Mouse (Mus musculus) G1E (cell line): ENCODE results near the gene Metap1d. TPM values are rescaled to one million over a fixed set of nuclear protein-coding genes. Genes with fewer than 3 reads are reported as not detected.

Experiments used
- ATAC-seq: 2 replicates; pipeline ENCODE4 v1.8.0; 2016; ENCODE audit warnings: mild to moderate bottlenecking; ENCODE audit not compliant: insufficient number of reproducible peaks, poor library complexity, low FRiP score, severe bottlenecking; ENCODE audit errors: extremely low read depth
- DNase-seq: peaks from one replicate; pipeline ENCODE4 v3.0.0; 2012; ENCODE audit warnings: low spot score
- H3K27me3 ChIP-seq: 2 replicates; pipeline ENCODE4 v1.6.1; 2012; ENCODE audit warnings: mild to moderate bottlenecking, low read length, inconsistent platforms; ENCODE audit not compliant: insufficient read depth
- H3K36me3 ChIP-seq: replicated peaks from 2 replicates; pipeline ENCODE3; 2012; ENCODE audit warnings: mild to moderate bottlenecking, inconsistent platforms
- H3K4me1 ChIP-seq: 2 replicates; pipeline ENCODE4 v1.6.1; 2012; ENCODE audit warnings: low read depth, low read length, inconsistent platforms, mixed read lengths; ENCODE audit not compliant: insufficient read depth
- H3K4me3 ChIP-seq: 2 replicates; pipeline ENCODE4 v1.5.1; 2012; ENCODE audit warnings: low read depth, mild to moderate bottlenecking, inconsistent platforms, low read length, moderate library complexity, mixed read lengths
- H3K9me3 ChIP-seq: replicated peaks from 2 replicates; pipeline ENCODE4 v1.6.1; 2012; ENCODE audit warnings: inconsistent platforms
- CTCF ChIP-seq: IDR thresholded peaks from 2 replicates; pipeline ENCODE4 v1.5.1; 2012; ENCODE audit warnings: low read depth, low read length, inconsistent platforms, mixed read lengths
- GATA1 ChIP-seq: IDR thresholded peaks from 2 replicates; pipeline ENCODE4 v1.6.1; 2012; ENCODE audit warnings: borderline replicate concordance, low read length, inconsistent platforms, mixed read lengths
- GATA2 ChIP-seq: IDR thresholded peaks from 2 replicates; pipeline ENCODE4 v1.6.1; 2012; ENCODE audit warnings: low read depth, low read length, inconsistent platforms, borderline replicate concordance
- POLR2AphosphoS5 ChIP-seq: IDR thresholded peaks from 2 replicates; pipeline ENCODE4 v1.6.1; 2012; ENCODE audit warnings: low read depth, low read length, inconsistent platforms; ENCODE audit not compliant: insufficient replicate concordance
- TAL1 ChIP-seq: conservative IDR thresholded peaks from 2 replicates; pipeline ENCODE4 v1.6.1; 2012; ENCODE audit warnings: low read depth, low read length, inconsistent platforms, mixed read lengths
- polyA plus RNA-seq: library from polyadenylated mRNA; stranded (reverse); fragments of >175 nt; gene quantifications from 2 replicates; pipeline ENCODE4 v1.2.3, GENCODE M21; 2012
- total RNA-seq, 2 experiments: library from RNA; stranded (forward) in 1 of 2; stranded (reverse) in 1 of 2; fragments of 200-1000 nt in 1 of 2; fragments of >200 nt in 1 of 2; fragmentation: Nextera tagmentation in 1 of 2; gene quantifications; 2 replicates each; pipeline ENCODE4 v1.2.3; 2014 to 2017

Gene Metap1d
- total and polyA plus RNA-seq, 3 experiments, result 8.2 to 104 (median 39.9) TPM

DNA sequence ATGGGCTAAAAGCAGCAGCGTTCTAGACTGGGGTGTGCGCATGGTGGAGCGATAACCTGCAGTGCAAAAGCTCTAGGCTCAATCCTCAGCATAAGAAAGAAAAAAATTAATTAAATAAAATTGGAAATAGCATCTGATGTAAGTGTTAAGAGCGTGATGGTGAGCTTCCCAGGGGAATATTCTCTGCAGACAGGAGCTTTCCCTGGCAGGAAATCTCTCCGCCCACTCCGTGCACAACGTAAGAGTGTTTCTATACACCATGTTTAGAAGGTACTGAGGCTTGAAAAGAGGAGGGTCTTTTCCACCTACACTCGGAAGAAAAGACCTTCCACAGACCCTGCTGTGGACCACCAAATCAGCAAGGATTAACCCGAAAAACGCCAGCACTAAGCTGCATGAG, 41.4 kb downstream of the Metap1d start:
- no peaks in the 10 kb centered on the region for H3K27me3 ChIP-seq
- 0 out of 2 replicates have a peak, but pooled peaks cover 4% of the 10 kb centered on the region for H3K4me1 ChIP-seq
- no peak for DNase-seq
- ATAC-seq, result no peak
- H3K36me3 ChIP-seq, result peaks cover 19% of the 10 kb centered on the region
- H3K4me3 ChIP-seq, result no peak overlapping the region
- H3K9me3 ChIP-seq, result no peaks in the 10 kb centered on the region
- no peak for TF ChIP-seq GATA1
- no peak for TF ChIP-seq POLR2AphosphoS5
- no peak for TF ChIP-seq GATA2
- TF ChIP-seq TAL1, result no peak
- TF ChIP-seq CTCF, result no peak

DNA sequence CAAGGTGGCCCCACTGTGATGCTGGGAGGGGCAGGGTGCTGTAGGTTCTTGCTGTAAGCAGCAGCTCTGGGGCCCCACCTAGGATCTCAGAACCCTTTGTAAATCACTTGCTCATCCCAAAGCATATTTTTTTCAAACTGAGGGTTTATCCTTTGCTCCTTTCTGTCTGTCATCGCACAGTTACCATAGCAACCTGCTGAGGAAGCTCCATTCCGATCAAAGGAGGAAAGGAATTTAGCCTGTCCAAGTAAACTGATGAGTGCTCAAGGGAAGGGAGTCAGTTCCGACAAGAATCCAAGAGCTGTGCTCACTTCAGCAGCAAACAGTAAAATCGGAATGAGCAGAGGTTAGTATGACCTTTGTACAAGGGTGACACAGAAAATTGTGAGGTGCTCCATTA, 41.9 kb downstream of the Metap1d start:
- DNase-seq, result no peak
- no peaks in the 10 kb centered on the region for H3K27me3 ChIP-seq

DNA sequence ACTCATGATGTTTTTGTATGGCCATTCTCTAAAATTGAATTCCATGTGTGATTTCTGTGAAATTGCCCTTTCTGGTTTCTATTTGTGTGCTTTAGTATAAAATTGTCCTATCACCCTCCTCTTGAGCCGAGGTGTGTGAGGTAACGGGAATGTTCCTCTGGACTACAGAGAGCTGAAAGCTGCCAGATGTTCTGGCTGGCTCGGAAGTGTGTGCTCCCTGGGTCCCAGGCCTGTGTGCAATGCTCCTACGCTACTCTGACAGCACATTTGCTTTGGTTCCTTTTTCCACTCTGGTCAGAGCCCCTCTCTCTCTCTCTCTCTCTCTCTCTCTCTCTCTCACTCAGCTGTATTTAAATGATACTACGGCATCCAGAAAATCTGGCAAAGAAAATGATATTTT, 44.1 kb downstream of the Metap1d start:
- TF ChIP-seq TAL1 (no peak), GATA2 (no peak), POLR2AphosphoS5 (no peak), GATA1 (no peak), CTCF (no peak)

More for the DNA sequence above, 41.9 kb downstream of the Metap1d start:
- peaks cover 17% of the 10 kb centered on the region for H3K36me3 ChIP-seq
- 0 out of 2 replicates have a peak, but pooled peaks cover 4% of the 10 kb centered on the region for H3K4me1 ChIP-seq
- no peaks in the 10 kb centered on the region for H3K9me3 ChIP-seq
- no peak for TF ChIP-seq GATA1
- TF ChIP-seq TAL1, result no peak
- no peak for TF ChIP-seq CTCF
- TF ChIP-seq GATA2, result no peak
- no peak for TF ChIP-seq POLR2AphosphoS5
- no peak for ATAC-seq
- no peak overlapping the region for H3K4me3 ChIP-seq

GRCm38 (mm10) chr2:71499276-71500230, 46.5 kb downstream of the Metap1d start:
- Histone ChIP-seq H3K9me3 (no peaks in the 10 kb centered on the region), H3K4me1 (peaks cover 8% of the 10 kb centered on the region), H3K36me3 (peaks cover 21% of the 10 kb centered on the region), H3K27me3 (no peaks in the 10 kb centered on the region), H3K4me3 (no peak overlapping the region)
- TF ChIP-seq GATA2, result no peak
- TF ChIP-seq POLR2AphosphoS5, result no peak
- no peak for TF ChIP-seq TAL1
- no peak for TF ChIP-seq CTCF
- no peak for TF ChIP-seq GATA1
- DNase-seq (no peak), ATAC-seq (no peak)

More for the DNA sequence above, 44.1 kb downstream of the Metap1d start:
- Histone ChIP-seq H3K4me1 (0 out of 2 replicates have a peak, but pooled peaks cover 4% of the 10 kb centered on the region), H3K9me3 (no peaks in the 10 kb centered on the region), H3K4me3 (no peak overlapping the region), H3K27me3 (no peaks in the 10 kb centered on the region), H3K36me3 (peaks cover 20% of the 10 kb centered on the region)
- DNase-seq (no peak), ATAC-seq (no peak)

- no peak for TF ChIP-seq GATA2
- no peak for TF ChIP-seq GATA1
- TF ChIP-seq CTCF, result no peak
- no peak for TF ChIP-seq TAL1
- no peak for TF ChIP-seq POLR2AphosphoS5
- Histone ChIP-seq H3K4me1 (peaks cover 7% of the 10 kb centered on the region), H3K27me3 (no peaks in the 10 kb centered on the region), H3K9me3 (no peaks in the 10 kb centered on the region), H3K4me3 (no peak overlapping the region), H3K36me3 (peaks cover 38% of the 10 kb centered on the region)
- ATAC-seq, result no peak
- DNase-seq, result no peak
These were observed 51.8 kb downstream of the Metap1d start for GRCm38 (mm10) chr2:71504852-71505251.

GRCm38 (mm10) chr2:71511209-71511608, 58.1 kb downstream of the Metap1d start:
- no peaks in the 10 kb centered on the region for H3K9me3 ChIP-seq
- H3K4me3 ChIP-seq, result no peak overlapping the region
- TF ChIP-seq POLR2AphosphoS5, result no peak
- no peak for TF ChIP-seq TAL1
- no peak for TF ChIP-seq GATA1
- TF ChIP-seq CTCF, result no peak
- no peak for TF ChIP-seq GATA2
- no peaks in the 10 kb centered on the region for H3K4me1 ChIP-seq
- DNase-seq (no peak), ATAC-seq (no peak)
- peaks cover 53% of the 10 kb centered on the region for H3K36me3 ChIP-seq
- H3K27me3 ChIP-seq, result no peaks in the 10 kb centered on the region
